Mouse (Mus musculus): ENCODE data around the gene Susd1. TPM values are rescaled to one million over a fixed set of nuclear protein-coding genes. Genes with fewer than 3 reads are reported as not detected.

Gene Susd1
- polyA plus RNA-seq, 1 experiment, result 9.7 TPM

DNA sequence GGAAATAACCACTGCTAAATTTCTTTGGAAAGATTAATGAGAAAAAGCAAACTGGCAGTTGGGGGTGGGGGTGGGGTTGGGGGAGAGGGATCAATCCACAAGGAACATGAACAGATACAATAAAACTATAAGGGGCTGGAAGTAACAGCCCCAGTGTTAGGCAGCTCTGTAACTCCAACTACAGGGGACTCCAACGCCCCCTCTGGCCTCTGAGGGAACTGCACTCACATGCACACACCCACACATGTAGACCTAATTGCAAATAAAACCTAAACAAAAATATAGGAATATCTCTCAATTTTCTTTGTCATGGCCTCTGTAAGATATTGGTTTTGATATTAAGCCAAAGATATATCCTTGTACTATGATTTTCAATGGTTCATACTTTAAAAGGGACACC is 83.0 kb downstream of the Susd1 start:
- Histone ChIP-seq H3K27me3 (ENCODE audit: control insufficient read depth, insufficient read depth, low read length, poor library complexity, severe bottlenecking) (no peaks in the 10 kb centered on the region), H3K27ac (ENCODE audit: insufficient read depth, low read length) (no peak overlapping the region), H3K9ac (ENCODE audit: low read depth, poor library complexity, severe bottlenecking) (no peak overlapping the region), H3K9me3 (replicated peaks; ENCODE audit: control insufficient read depth, insufficient read depth, low read length, poor library complexity, severe bottlenecking) (no peaks in the 10 kb centered on the region; the same call in 1 of the 2 replicates), H3K36me3 (ENCODE audit: control insufficient read depth, insufficient read depth, low read length, poor library complexity, severe bottlenecking) (no peaks in the 10 kb centered on the region), H3K4me3 (ENCODE audit: low read depth, low read length) (no peak overlapping the region), H3K4me1 (ENCODE audit: control insufficient read depth, insufficient read depth, low read length) (no peaks in the 10 kb centered on the region)
- TF ChIP-seq POLR2A (IDR thresholded peaks at IDR 0.05; ENCODE audit: insufficient read depth, low read length) (no peak), CTCF (IDR thresholded peaks at IDR 0.05; ENCODE audit: low read depth, low read length) (no peak), EP300 (IDR thresholded peaks at IDR 0.05; ENCODE audit: insufficient read depth, low read depth, low read length) (no peak)

GRCm38 (mm10) chr4:59354666-59355065 is 83.8 kb downstream of the Susd1 start:
- Histone ChIP-seq H3K9ac (ENCODE audit: low read depth, poor library complexity, severe bottlenecking) (no peak overlapping the region), H3K27ac (ENCODE audit: insufficient read depth, low read length) (no peak overlapping the region), H3K27me3 (ENCODE audit: control insufficient read depth, insufficient read depth, low read length, poor library complexity, severe bottlenecking) (no peaks in the 10 kb centered on the region), H3K4me3 (ENCODE audit: low read depth, low read length) (no peak overlapping the region), H3K9me3 (replicated peaks; ENCODE audit: control insufficient read depth, insufficient read depth, low read length, poor library complexity, severe bottlenecking) (no peaks in the 10 kb centered on the region; the same call in 1 of the 2 replicates), H3K4me1 (ENCODE audit: control insufficient read depth, insufficient read depth, low read length) (no peaks in the 10 kb centered on the region), H3K36me3 (ENCODE audit: control insufficient read depth, insufficient read depth, low read length, poor library complexity, severe bottlenecking) (no peaks in the 10 kb centered on the region)
- TF ChIP-seq EP300 (IDR thresholded peaks at IDR 0.05; ENCODE audit: insufficient read depth, low read depth, low read length) (no peak), POLR2A (IDR thresholded peaks at IDR 0.05; ENCODE audit: insufficient read depth, low read length) (no peak), CTCF (IDR thresholded peaks at IDR 0.05; ENCODE audit: low read depth, low read length) (no peak)

GRCm38 (mm10) chr4:59351938-59352337 is 86.5 kb downstream of the Susd1 start:
- no peak for TF ChIP-seq POLR2A (IDR thresholded peaks at IDR 0.05; ENCODE audit: insufficient read depth, low read length)
- no peak for TF ChIP-seq EP300 (IDR thresholded peaks at IDR 0.05; ENCODE audit: insufficient read depth, low read depth, low read length)
- TF ChIP-seq CTCF (IDR thresholded peaks at IDR 0.05; ENCODE audit: low read depth, low read length), result no peak

DNA sequence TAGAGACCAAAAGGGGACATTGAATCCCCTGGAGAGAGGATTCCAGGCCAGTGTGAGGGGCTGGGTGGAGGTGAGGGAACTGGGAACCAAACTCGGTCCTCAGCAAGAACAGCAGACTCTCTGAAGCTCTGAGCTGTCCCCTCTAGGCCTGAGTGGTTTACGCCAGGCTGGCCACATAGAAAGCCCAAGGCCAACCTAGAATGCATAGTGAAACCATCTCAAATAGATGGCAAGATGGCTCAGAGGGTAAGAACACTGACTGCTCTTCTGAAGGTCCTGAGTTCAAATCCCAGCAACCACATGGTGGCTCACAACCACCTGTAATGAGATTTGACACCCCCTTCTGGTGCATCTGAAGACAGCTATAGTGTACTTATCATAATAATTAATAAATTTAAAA is 88.1 kb downstream of the Susd1 start:
- no peaks in the 10 kb centered on the region for H3K36me3 ChIP-seq (ENCODE audit: control insufficient read depth, insufficient read depth, low read length, poor library complexity, severe bottlenecking)
- no peak overlapping the region for H3K9ac ChIP-seq (ENCODE audit: low read depth, poor library complexity, severe bottlenecking)
- no peaks in the 10 kb centered on the region for H3K27me3 ChIP-seq (ENCODE audit: control insufficient read depth, insufficient read depth, low read length, poor library complexity, severe bottlenecking)
- TF ChIP-seq POLR2A (IDR thresholded peaks at IDR 0.05; ENCODE audit: insufficient read depth, low read length), result no peak
- TF ChIP-seq CTCF (IDR thresholded peaks at IDR 0.05; ENCODE audit: low read depth, low read length), result no peak
- TF ChIP-seq EP300 (IDR thresholded peaks at IDR 0.05; ENCODE audit: insufficient read depth, low read depth, low read length), result no peak
- no peak overlapping the region for H3K27ac ChIP-seq (ENCODE audit: insufficient read depth, low read length)
- no peaks in the 10 kb centered on the region; the same call in 1 of the 2 replicates for H3K9me3 ChIP-seq (replicated peaks; ENCODE audit: control insufficient read depth, insufficient read depth, low read length, poor library complexity, severe bottlenecking)
- H3K4me1 ChIP-seq (ENCODE audit: control insufficient read depth, insufficient read depth, low read length), result no peaks in the 10 kb centered on the region
- H3K4me3 ChIP-seq (ENCODE audit: low read depth, low read length), result no peak overlapping the region

More at GRCm38 (mm10) chr4:59351938-59352337, 86.5 kb downstream of the Susd1 start:
- Histone ChIP-seq H3K4me1 (ENCODE audit: control insufficient read depth, insufficient read depth, low read length) (no peaks in the 10 kb centered on the region), H3K27me3 (ENCODE audit: control insufficient read depth, insufficient read depth, low read length, poor library complexity, severe bottlenecking) (no peaks in the 10 kb centered on the region), H3K36me3 (ENCODE audit: control insufficient read depth, insufficient read depth, low read length, poor library complexity, severe bottlenecking) (no peaks in the 10 kb centered on the region), H3K9ac (ENCODE audit: low read depth, poor library complexity, severe bottlenecking) (no peak overlapping the region), H3K4me3 (ENCODE audit: low read depth, low read length) (no peak overlapping the region), H3K27ac (ENCODE audit: insufficient read depth, low read length) (no peak overlapping the region), H3K9me3 (replicated peaks; ENCODE audit: control insufficient read depth, insufficient read depth, low read length, poor library complexity, severe bottlenecking) (no peaks in the 10 kb centered on the region; the same call in 1 of the 2 replicates)

- H3K27me3 ChIP-seq (ENCODE audit: control insufficient read depth, insufficient read depth, low read length, poor library complexity, severe bottlenecking), result no peaks in the 10 kb centered on the region
- no peaks in the 10 kb centered on the region for H3K36me3 ChIP-seq (ENCODE audit: control insufficient read depth, insufficient read depth, low read length, poor library complexity, severe bottlenecking)
- no peak overlapping the region for H3K27ac ChIP-seq (ENCODE audit: insufficient read depth, low read length)
- H3K9ac ChIP-seq (ENCODE audit: low read depth, poor library complexity, severe bottlenecking), result no peak overlapping the region
- no peaks in the 10 kb centered on the region for H3K4me1 ChIP-seq (ENCODE audit: control insufficient read depth, insufficient read depth, low read length)
- no peak overlapping the region for H3K4me3 ChIP-seq (ENCODE audit: low read depth, low read length)
- TF ChIP-seq CTCF (IDR thresholded peaks at IDR 0.05; ENCODE audit: low read depth, low read length), result no peak
- TF ChIP-seq EP300 (IDR thresholded peaks at IDR 0.05; ENCODE audit: insufficient read depth, low read depth, low read length), result no peak
- TF ChIP-seq POLR2A (IDR thresholded peaks at IDR 0.05; ENCODE audit: insufficient read depth, low read length), result no peak
- no peaks in the 10 kb centered on the region for H3K9me3 ChIP-seq (replicated peaks; ENCODE audit: control insufficient read depth, insufficient read depth, low read length, poor library complexity, severe bottlenecking)
Observed at GRCm38 (mm10) chr4:59349425-59350185, 88.8 kb downstream of the Susd1 start.

DNA sequence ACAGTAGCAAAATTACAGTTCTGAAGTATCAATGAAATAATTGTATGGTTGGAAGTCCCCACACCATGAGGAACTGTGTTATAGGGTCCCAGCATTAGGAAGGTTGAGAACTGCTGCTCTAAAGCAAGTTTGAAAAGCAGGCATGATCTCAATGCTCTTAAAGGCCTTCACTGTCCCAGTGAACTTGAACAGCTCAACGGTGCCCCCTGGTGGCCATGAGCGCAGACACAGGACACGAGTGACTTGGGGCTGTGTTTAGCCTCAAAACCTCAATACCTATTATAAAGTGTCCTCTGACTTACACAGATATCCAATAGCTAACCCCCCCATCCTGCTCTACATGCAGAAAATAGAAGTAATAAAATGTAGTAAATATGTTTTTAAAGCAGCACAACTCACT is 97.7 kb downstream of the Susd1 start:
- Histone ChIP-seq H3K36me3 (ENCODE audit: control insufficient read depth, insufficient read depth, low read length, poor library complexity, severe bottlenecking) (no peaks in the 10 kb centered on the region), H3K9me3 (replicated peaks; ENCODE audit: control insufficient read depth, insufficient read depth, low read length, poor library complexity, severe bottlenecking) (no peaks in the 10 kb centered on the region), H3K27ac (ENCODE audit: insufficient read depth, low read length) (no peak overlapping the region), H3K4me1 (ENCODE audit: control insufficient read depth, insufficient read depth, low read length) (no peaks in the 10 kb centered on the region), H3K4me3 (ENCODE audit: low read depth, low read length) (no peak overlapping the region), H3K9ac (ENCODE audit: low read depth, poor library complexity, severe bottlenecking) (no peak overlapping the region), H3K27me3 (ENCODE audit: control insufficient read depth, insufficient read depth, low read length, poor library complexity, severe bottlenecking) (no peaks in the 10 kb centered on the region)
- TF ChIP-seq POLR2A (IDR thresholded peaks at IDR 0.05; ENCODE audit: insufficient read depth, low read length) (no peak), EP300 (IDR thresholded peaks at IDR 0.05; ENCODE audit: insufficient read depth, low read depth, low read length) (no peak), CTCF (IDR thresholded peaks at IDR 0.05; ENCODE audit: low read depth, low read length) (peak; percentile 95)
